Mouse (Mus musculus) CH12.LX (cell line): ENCODE results near the gene Stk40. TPM values are rescaled to one million over a fixed set of nuclear protein-coding genes. Genes with fewer than 3 reads are reported as not detected.

Experiments
- DNase-seq: peaks from one replicate; pipeline ENCODE4 v3.0.0-alpha.2; 2013; ENCODE audit errors: extremely low read depth
- H3K27ac ChIP-seq: 2 replicates; pipeline ENCODE4 v1.5.1; 2012; ENCODE audit warnings: low read depth, mild to moderate bottlenecking, control low read depth, moderate library complexity; ENCODE audit not compliant: insufficient read depth
- H3K27me3 ChIP-seq: replicated peaks from 2 replicates; pipeline ENCODE3; 2012; ENCODE audit warnings: inconsistent platforms
- H3K36me3 ChIP-seq, 2 experiments: replicated peaks in 1 of 2; 2 replicates each; pipeline versions ENCODE3 to v1.6.1; 2012; ENCODE audit warnings: inconsistent platforms in 1 of 2, low read length in 1 of 2, mild to moderate bottlenecking in 1 of 2, mixed read lengths in 1 of 2, moderate library complexity in 1 of 2; ENCODE audit not compliant: control insufficient read depth in 1 of 2, insufficient read depth in 1 of 2
- H3K4me1 ChIP-seq, 2 experiments: 2 replicates each; pipeline ENCODE4 v1.6.1; 2012; ENCODE audit warnings: inconsistent platforms in 1 of 2, moderate library complexity in 1 of 2; ENCODE audit not compliant: insufficient read depth in 2 of 2, control insufficient read depth in 1 of 2
- H3K4me2 ChIP-seq: 2 replicates; pipeline ENCODE4 v1.6.1; 2012; ENCODE audit warnings: low read depth, mild to moderate bottlenecking, control low read depth; ENCODE audit not compliant: poor library complexity, insufficient read depth, severe bottlenecking
- H3K4me3 ChIP-seq, 3 experiments: fragments of 150-350 bp in 1 of 3; sonication (generic) in 1 of 3; replicated peaks in 1 of 3; 2 replicates each; pipeline versions ENCODE3 to v1.5.1; 2011 to 2012; ENCODE audit warnings: low read depth in 2 of 3, low read length in 2 of 3, mild to moderate bottlenecking in 2 of 3, moderate library complexity in 2 of 3, control low read depth in 1 of 3, improper control_type of control experiment in 1 of 3, inconsistent platforms in 1 of 3, mixed read lengths in 1 of 3; ENCODE audit not compliant: poor library complexity in 1 of 3
- H3K79me2 ChIP-seq: replicated peaks from 2 replicates; pipeline ENCODE4 v1.6.1; 2012; ENCODE audit warnings: mild to moderate bottlenecking, moderate library complexity; ENCODE audit not compliant: control insufficient read depth, poor library complexity, insufficient read depth, severe bottlenecking; ENCODE audit errors: extremely low read depth
- H3K9ac ChIP-seq: 2 replicates; pipeline ENCODE4 v1.6.1; 2012; ENCODE audit warnings: low read depth, mild to moderate bottlenecking, control low read depth, moderate library complexity; ENCODE audit not compliant: insufficient read depth
- H3K9me3 ChIP-seq: replicated peaks from 2 replicates; pipeline ENCODE3; 2012; ENCODE audit warnings: low read length, inconsistent platforms, mixed read lengths
- BHLHE40 ChIP-seq: IDR thresholded peaks from 2 replicates; pipeline ENCODE4 v1.6.1; 2011; ENCODE audit warnings: mild to moderate bottlenecking, low read depth, low read length, improper control_type of control experiment
- CHD1 ChIP-seq: IDR thresholded peaks from 2 replicates; pipeline ENCODE4 v1.6.1; 2012; ENCODE audit warnings: low read depth, low read length, improper control_type of control experiment, inconsistent platforms
- ELF1 ChIP-seq: IDR thresholded peaks from 2 replicates; pipeline ENCODE4 v1.6.1; 2014; ENCODE audit warnings: low read depth, mild to moderate bottlenecking, inconsistent platforms, low read length, improper control_type of control experiment
- EP300 ChIP-seq: IDR thresholded peaks from 2 replicates; pipeline ENCODE4 v1.6.1; 2011; ENCODE audit warnings: low read length, improper control_type of control experiment
- ETS1 ChIP-seq: conservative IDR thresholded peaks from 2 replicates; pipeline ENCODE4 v1.6.1; 2012; ENCODE audit warnings: low read depth, mild to moderate bottlenecking, inconsistent platforms, low read length, improper control_type of control experiment, moderate library complexity
- GABPA ChIP-seq: IDR thresholded peaks from 2 replicates; pipeline ENCODE4 v1.6.1; 2012; ENCODE audit warnings: low read depth, low read length, improper control_type of control experiment, inconsistent platforms; ENCODE audit not compliant: insufficient replicate concordance
- HCFC1 ChIP-seq: IDR thresholded peaks from 2 replicates; pipeline ENCODE4 v1.6.1; 2012; ENCODE audit warnings: low read depth, mild to moderate bottlenecking, inconsistent platforms, low read length, improper control_type of control experiment
- MAFK ChIP-seq: IDR thresholded peaks from 2 replicates; pipeline ENCODE4 v1.6.1; 2011; ENCODE audit warnings: low read length, improper control_type of control experiment; ENCODE audit not compliant: insufficient replicate concordance
- MAX ChIP-seq: IDR thresholded peaks from 2 replicates; pipeline ENCODE4 v1.6.1; 2011; ENCODE audit warnings: low read length, improper control_type of control experiment
- MAZ ChIP-seq: IDR thresholded peaks from 2 replicates; pipeline ENCODE4 v1.6.1; 2012; ENCODE audit warnings: low read depth, mild to moderate bottlenecking, inconsistent platforms, low read length, improper control_type of control experiment, moderate library complexity
- MEF2A ChIP-seq: IDR thresholded peaks from 2 replicates; pipeline ENCODE4 v1.6.1; 2014; ENCODE audit warnings: low read depth, mild to moderate bottlenecking, inconsistent platforms, low read length, improper control_type of control experiment, borderline replicate concordance
- MXI1 ChIP-seq: IDR thresholded peaks from 2 replicates; pipeline ENCODE4 v1.6.1; 2011; ENCODE audit warnings: mild to moderate bottlenecking, low read depth, low read length, improper control_type of control experiment
- NELFE ChIP-seq: IDR thresholded peaks from 2 replicates; pipeline ENCODE4 v1.6.1; 2011; ENCODE audit warnings: low read depth, low read length, improper control_type of control experiment
- NRF1 ChIP-seq: IDR thresholded peaks from 2 replicates; pipeline ENCODE4 v1.6.1; 2014; ENCODE audit warnings: low read depth, mild to moderate bottlenecking, inconsistent platforms, low read length, improper control_type of control experiment, moderate library complexity
- PAX5 ChIP-seq: IDR thresholded peaks from 2 replicates; pipeline ENCODE4 v1.6.1; 2012; ENCODE audit warnings: low read length, inconsistent platforms, mixed read lengths
- POLR2AphosphoS2 ChIP-seq: IDR thresholded peaks from 2 replicates; pipeline ENCODE4 v1.6.1; 2011; ENCODE audit warnings: low read depth, low read length, improper control_type of control experiment
- RAD21 ChIP-seq: IDR thresholded peaks from 2 replicates; pipeline ENCODE4 v1.6.1; 2011; ENCODE audit warnings: low read depth, mild to moderate bottlenecking, low read length, improper control_type of control experiment, moderate library complexity
- SIN3A ChIP-seq: IDR thresholded peaks from 2 replicates; pipeline ENCODE4 v1.6.1; 2012; ENCODE audit warnings: low read length, improper control_type of control experiment, inconsistent platforms
- SMC3 ChIP-seq: IDR thresholded peaks from 2 replicates; pipeline ENCODE4 v1.6.1; 2011; ENCODE audit warnings: low read depth, low read length, improper control_type of control experiment
- TCF12 ChIP-seq: IDR thresholded peaks from 2 replicates; pipeline ENCODE4 v1.6.1; 2014; ENCODE audit warnings: low read depth, mild to moderate bottlenecking, inconsistent platforms, low read length, improper control_type of control experiment
- USF1 ChIP-seq: IDR thresholded peaks from 2 replicates; pipeline ENCODE4 v1.6.1; 2014; ENCODE audit warnings: low read depth, mild to moderate bottlenecking, inconsistent platforms, low read length, improper control_type of control experiment
- USF2 ChIP-seq: conservative IDR thresholded peaks from 2 replicates; pipeline ENCODE4 v1.6.1; 2011; ENCODE audit warnings: low read depth, low read length, improper control_type of control experiment
- ZC3H11A ChIP-seq: IDR thresholded peaks from 2 replicates; pipeline ENCODE4 v1.6.1; 2012; ENCODE audit warnings: low read depth, mild to moderate bottlenecking, inconsistent platforms, low read length, improper control_type of control experiment
- dilution Hi-C: fragments of 300-500 bp; cut with MboI; formaldehyde crosslinking; loops from 2 replicates; pipeline ENCODE4 v1.14.3; 2020; ENCODE audit warnings: low sequenced_read_pairs; ENCODE audit not compliant: extremely low pct_unique_long_range_greater_than_20kb, extremely low pct_ligation_motif_present
- in situ Hi-C: fragments of 300-500 bp; cut with MboI; formaldehyde crosslinking; loops from 3 replicates; pipeline ENCODE4 v1.14.3; 2019; ENCODE audit warnings: low sequenced_read_pairs, low pct_ligation_motif_present, low pct_unique_long_range_greater_than_20kb, mixed read lengths
- polyA plus RNA-seq: library from polyadenylated mRNA; unstranded; fragments of >175 nt; gene quantifications from 2 replicates; pipeline ENCODE4 v1.2.1, GENCODE M21; 2012; ENCODE audit warnings: low read depth; ENCODE audit not compliant: insufficient read length
- total RNA-seq, 2 experiments: library from RNA; depleted of rRNA; stranded (reverse); fragments of 300-350 nt in 1 of 2; fragments of >200 nt in 1 of 2; gene quantifications; 2 replicates each; pipeline ENCODE4 v1.2.3; 2012 to 2014

The Stk40 gene
- total and polyA plus RNA-seq, 3 experiments = 8.6 to 33.0 (median 16.4) TPM

DNA sequence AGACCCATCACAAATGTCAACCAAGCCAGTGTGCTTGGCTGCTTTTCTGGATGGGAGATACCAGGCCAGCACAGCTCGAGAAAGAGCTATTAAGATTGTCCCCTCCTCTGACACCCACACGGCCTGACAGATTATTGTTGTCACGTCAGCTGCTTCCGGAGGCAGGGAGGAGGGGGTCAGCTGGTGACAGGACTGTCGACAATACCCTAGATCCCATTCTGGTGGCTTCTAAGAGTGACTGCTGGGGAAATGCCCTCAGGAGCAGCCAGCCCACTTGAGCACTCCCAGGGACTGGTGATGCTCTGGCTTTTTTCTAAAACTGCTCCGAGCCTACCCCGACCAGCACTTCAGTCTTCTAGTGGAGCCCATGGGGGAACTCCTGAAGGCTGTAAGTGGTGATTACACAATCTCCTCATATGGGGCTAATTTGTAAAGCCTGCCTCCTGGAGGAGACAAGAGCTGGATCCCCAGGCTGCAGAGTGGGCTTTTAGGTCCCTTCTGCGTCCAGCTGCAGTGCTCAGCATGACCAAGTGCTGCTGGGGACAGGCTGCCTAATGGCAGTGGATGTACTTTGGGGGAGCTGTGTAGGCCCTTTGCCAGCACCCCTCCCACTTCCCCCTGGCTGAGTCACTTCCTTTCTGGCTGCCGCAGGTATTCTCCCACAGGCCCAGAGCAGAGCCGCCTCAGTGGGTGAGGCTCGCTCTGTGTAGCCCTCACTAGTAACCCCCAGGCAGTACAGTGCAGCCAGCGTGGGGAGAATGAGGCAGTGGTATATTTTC is 6.8 kb downstream of the Stk40 start (continued):
- TF ChIP-seq PAX5 = no peak

DNA sequence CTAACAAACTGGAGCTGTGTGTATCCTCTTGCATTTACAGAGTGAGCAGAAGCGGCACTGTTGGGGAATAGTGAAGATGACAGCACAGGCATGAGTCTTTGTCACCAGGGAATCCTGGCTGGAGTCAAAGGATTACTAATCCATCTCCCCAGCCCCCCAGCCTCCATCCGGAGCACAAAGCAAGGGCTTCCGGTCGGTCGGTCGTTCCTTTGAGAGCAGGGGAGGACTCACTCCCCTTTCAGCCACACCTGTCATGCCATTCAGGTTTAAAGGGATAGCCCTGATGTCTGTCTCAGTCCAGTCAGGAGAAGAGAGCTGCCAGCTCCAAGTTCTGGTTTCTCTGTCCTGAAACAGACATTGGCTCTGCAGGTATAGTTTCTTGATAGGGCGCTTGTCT is 7.4 kb downstream of the Stk40 start:
- dilution Hi-C loops = no loop called here
- H3K27me3 ChIP-seq = no peaks in the 10 kb centered on the region
- no peak for DNase-seq
- peak overlapping the region; percentile 85 for H3K4me2 ChIP-seq
- peak overlapping the region; percentile 10 to 18 (median 13) for H3K4me3 ChIP-seq
- in situ Hi-C loops = loop anchor here (5.0 kb wide), 1 partner anchor 34 kb away; no protein-coding TSS in a partner anchor
- peaks cover 18 to 57% of the 10 kb centered on the region in 2 experiments for H3K36me3 ChIP-seq
- H3K79me2 ChIP-seq = peaks cover 49% of the 10 kb centered on the region
- peak overlapping the region; percentile 81 for H3K27ac ChIP-seq
- TF ChIP-seq RAD21 (no peak), SIN3A (no peak), ELF1 (no peak), ETS1 (no peak), NRF1 (no peak), BHLHE40 (no peak), SMC3 (no peak), POLR2AphosphoS2 (no peak), MAFK (no peak), EP300 (no peak), HCFC1 (no peak), MAZ (no peak), USF2 (no peak), MXI1 (no peak), PAX5 (no peak), CHD1 (no peak)
- no peaks in the 10 kb centered on the region for H3K9me3 ChIP-seq
- H3K4me1 ChIP-seq = peaks cover 27 to 80% of the 10 kb centered on the region in 2 experiments
- peak overlapping the region; percentile 34; the same call in 1 of the 2 replicates for H3K9ac ChIP-seq

DNA sequence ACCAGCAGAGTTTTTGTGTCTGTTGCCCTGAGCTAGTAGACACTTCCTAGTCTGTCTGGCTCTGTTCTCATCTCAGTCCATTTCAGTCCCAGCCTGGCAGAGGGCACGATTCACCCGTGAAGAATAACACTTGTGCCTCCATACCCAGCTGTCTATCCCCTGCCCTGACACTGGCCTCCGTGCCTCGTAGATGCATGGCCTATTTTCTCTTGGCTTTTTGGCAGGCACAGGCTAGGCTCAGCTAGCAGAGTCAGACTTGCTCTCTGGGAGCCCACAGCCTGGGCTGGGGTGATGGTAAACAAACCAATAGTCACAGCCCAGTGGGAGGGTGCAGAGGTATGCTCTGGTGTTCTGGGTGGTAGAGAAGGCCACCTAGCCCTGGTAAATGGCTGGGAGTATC is 9.5 kb downstream of the Stk40 start:
- H3K4me3 ChIP-seq = no peak overlapping the region
- peaks cover 20 to 59% of the 10 kb centered on the region in 2 experiments for H3K4me1 ChIP-seq
- H3K79me2 ChIP-seq = peaks cover 28% of the 10 kb centered on the region
- H3K9me3 ChIP-seq = no peaks in the 10 kb centered on the region
- dilution Hi-C loops (no loop called here), in situ Hi-C loops (loop anchor here (5.0 kb wide), 1 partner anchor 36 kb away; no protein-coding TSS in a partner anchor)
- no peak overlapping the region for H3K4me2 ChIP-seq
- H3K9ac ChIP-seq = no peak overlapping the region
- DNase-seq = no peak
- no peak overlapping the region for H3K27ac ChIP-seq
- peaks cover 30 to 58% of the 10 kb centered on the region in 2 experiments for H3K36me3 ChIP-seq
- H3K27me3 ChIP-seq = no peaks in the 10 kb centered on the region
- no peak for TF ChIP-seq MXI1
- TF ChIP-seq USF1 = no peak
- no peak for TF ChIP-seq ZC3H11A
- no peak for TF ChIP-seq NELFE
- TF ChIP-seq USF2 = no peak
- TF ChIP-seq TCF12 = no peak
- TF ChIP-seq BHLHE40 = no peak
- TF ChIP-seq MAX = no peak
- no peak for TF ChIP-seq RAD21
- no peak for TF ChIP-seq MEF2A
- no peak for TF ChIP-seq PAX5
- TF ChIP-seq GABPA = no peak
